Mouse (Mus musculus) thymus, postnatal 10 days (tissue): ENCODE data around the gene Gm19426.

Experiments used
- DNase-seq, 2 experiments: peaks; one replicate each; pipeline ENCODE4 v3.0.0; 2021; ENCODE audit warnings: low spot score in 2 of 2

Gm19426 gene

GRCm38 (mm10) chr2:84743561-84743960, at the start of gene Gm19426:
Gm19426 (minus strand) TSS chr2:84743655.
- peak in 1 of 2 experiments; percentile 14 for DNase-seq

GRCm38 (mm10) chr2:84793154-84793553, 49.7 kb upstream of the Gm19426 start:
- no peak for DNase-seq

- no peak for DNase-seq
These were observed 49.1 kb upstream of the Gm19426 start for GRCm38 (mm10) chr2:84792516-84792915.

- no peak for DNase-seq
These were observed 47.0 kb upstream of the Gm19426 start for GRCm38 (mm10) chr2:84790418-84790817.

GRCm38 (mm10) chr2:84788316-84788715, 44.9 kb upstream of the Gm19426 start:
- DNase-seq: no peak

GRCm38 (mm10) chr2:84783840-84784566, 40.5 kb upstream of the Gm19426 start:
- no peak for DNase-seq

- DNase-seq: no peak
These were observed 39.9 kb upstream of the Gm19426 start for GRCm38 (mm10) chr2:84783315-84783714.

GRCm38 (mm10) chr2:84779210-84779609, 35.8 kb upstream of the Gm19426 start:
- DNase-seq: peak; percentile 49 to 51

GRCm38 (mm10) chr2:84777706-84778105, 34.3 kb upstream of the Gm19426 start:
- DNase-seq: no peak

- no peak for DNase-seq
These were observed 32.2 kb upstream of the Gm19426 start for GRCm38 (mm10) chr2:84775665-84776064.

- DNase-seq: no peak
These were observed 31.8 kb upstream of the Gm19426 start, which contains the start of gene Serping1 for GRCm38 (mm10) chr2:84775241-84775640. Serping1 (minus strand) TSS chr2:84775444.

GRCm38 (mm10) chr2:84774751-84775150, 31.3 kb upstream of the Gm19426 start:
- no peak for DNase-seq

GRCm38 (mm10) chr2:84773195-84773594, 29.7 kb upstream of the Gm19426 start:
- DNase-seq: no peak

- DNase-seq: no peak
These were observed 29.0 kb upstream of the Gm19426 start for GRCm38 (mm10) chr2:84772454-84772853.

GRCm38 (mm10) chr2:84770501-84770900, 27.0 kb upstream of the Gm19426 start:
- DNase-seq: no peak

- no peak for DNase-seq
These were observed 19.4 kb upstream of the Gm19426 start for GRCm38 (mm10) chr2:84762818-84763217.

GRCm38 (mm10) chr2:84762295-84762694, 18.8 kb upstream of the Gm19426 start:
- no peak for DNase-seq

- DNase-seq: no peak
These were observed 18.4 kb upstream of the Gm19426 start for GRCm38 (mm10) chr2:84761840-84762239.

- DNase-seq: no peak
These were observed 17.9 kb upstream of the Gm19426 start for GRCm38 (mm10) chr2:84761309-84761708.

GRCm38 (mm10) chr2:84760777-84761176, 17.3 kb upstream of the Gm19426 start:
- no peak for DNase-seq

GRCm38 (mm10) chr2:84758542-84759127, 15.2 kb upstream of the Gm19426 start:
- DNase-seq: no peak

- no peak for DNase-seq
These were observed 13.7 kb upstream of the Gm19426 start for GRCm38 (mm10) chr2:84757026-84757682.

- no peak for DNase-seq
These were observed 12.8 kb upstream of the Gm19426 start for GRCm38 (mm10) chr2:84756245-84756644.
